Mouse (Mus musculus): Measurements from ENCODE around the gene Tubal3.

GRCm38 (mm10) chr13:3891479-3892087 lies 26.5 kb upstream of the Tubal3 start:
- TF ChIP-seq CTCF (IDR thresholded peaks at IDR 0.05; ENCODE audit: low read depth) = no peak
- TF ChIP-seq EP300 (IDR thresholded peaks at IDR 0.05; ENCODE audit: low read depth) = no peak

Measured in liver, postnatal 0 days (tissue).